Mouse (Mus musculus) lung, adult 18-20 months (tissue): Measurements from ENCODE around the gene Hist1h1c.
A peak's percentile ranks its signal among the peaks of the same experiment; 100 is the strongest.
"Not testable (repeated sequence)": the region's sequence is repeated elsewhere in the genome, so short reads cannot be mapped to it uniquely, and the experiment has no call there.

ENCODE experiments used
- DNase-seq, 2 experiments: peaks; one replicate each; pipeline ENCODE4 v3.0.0; 2022; ENCODE audit warnings: mixed read lengths in 2 of 2

Gene Hist1h1c

DNA sequence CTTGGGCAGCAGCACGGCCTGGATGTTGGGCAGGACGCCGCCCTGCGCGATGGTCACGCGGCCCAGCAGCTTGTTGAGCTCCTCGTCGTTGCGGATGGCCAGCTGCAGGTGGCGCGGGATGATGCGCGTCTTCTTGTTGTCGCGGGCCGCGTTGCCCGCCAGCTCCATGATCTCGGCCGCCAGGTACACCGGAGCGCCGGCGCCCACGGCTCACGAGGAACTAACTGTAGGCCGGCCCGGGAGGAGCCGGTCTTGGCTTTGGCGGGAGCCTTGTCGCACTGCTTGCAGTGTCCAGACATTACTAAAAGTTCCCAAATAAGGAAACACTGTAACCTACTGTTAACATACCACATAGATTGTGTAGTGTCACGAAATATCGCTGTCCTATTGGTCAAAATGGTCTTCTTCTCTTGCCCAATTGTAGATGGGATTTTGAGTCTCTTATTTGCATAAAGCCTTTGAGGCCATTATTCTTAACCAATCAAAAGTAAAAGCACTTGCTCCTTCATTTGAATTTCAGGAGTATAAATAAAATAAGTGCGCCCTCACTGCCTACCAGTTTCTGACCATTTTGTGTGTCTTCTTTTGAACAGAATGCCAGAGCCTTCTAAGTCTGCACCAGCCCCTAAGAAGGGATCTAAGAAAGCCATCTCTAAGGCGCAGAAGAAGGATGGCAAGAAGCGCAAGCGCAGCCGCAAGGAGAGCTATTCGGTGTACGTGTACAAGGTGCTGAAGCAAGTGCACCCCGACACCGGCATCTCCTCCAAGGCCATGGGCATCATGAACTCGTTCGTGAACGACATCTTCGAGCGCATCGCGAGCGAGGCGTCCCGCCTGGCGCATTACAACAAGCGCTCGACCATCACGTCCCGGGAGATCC is 7.8 kb downstream of the Hist1h1c start, which contains the start of gene Hist1h2bb:
Gene Hist1h2bb, plus strand, starts transcription at position 534 of the 880 bp plus-strand sequence.
- peak; percentile 56 to 66 for DNase-seq

DNA sequence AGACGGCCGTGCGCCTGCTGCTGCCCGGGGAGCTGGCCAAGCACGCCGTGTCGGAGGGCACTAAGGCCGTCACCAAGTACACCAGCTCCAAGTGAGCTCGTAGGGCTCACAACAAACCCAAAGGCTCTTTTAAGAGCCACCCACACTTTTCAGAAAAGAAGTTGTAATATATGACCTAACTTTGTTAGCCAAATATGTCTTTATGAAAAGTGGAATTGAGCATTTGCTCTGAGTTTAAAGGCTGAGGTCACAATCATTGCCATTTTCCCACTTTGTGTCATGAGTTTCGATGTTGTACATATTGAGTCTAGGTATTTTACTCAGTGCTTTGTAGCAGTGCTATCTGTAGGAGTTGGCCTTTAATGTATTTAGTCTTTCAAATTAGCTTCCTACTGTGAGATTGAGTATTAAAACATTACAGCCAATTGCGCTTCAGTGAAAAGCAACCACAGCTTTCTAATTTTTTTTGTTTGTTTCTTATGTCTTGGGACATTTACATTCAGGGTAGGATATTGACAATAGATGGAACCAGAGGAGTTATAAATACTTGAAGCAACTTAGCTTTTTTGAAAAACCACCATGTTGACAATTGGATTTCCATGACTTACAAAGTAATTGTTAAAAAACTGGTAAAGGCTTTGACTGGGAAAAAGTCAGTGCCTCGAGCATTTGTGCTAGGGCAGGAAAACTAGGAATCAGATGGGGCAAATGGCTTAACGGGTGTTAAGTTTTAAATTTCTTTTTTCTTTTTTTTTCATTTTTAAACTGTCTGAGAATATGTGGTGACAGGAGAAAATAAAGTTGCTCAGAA is 8.7 kb downstream of the Hist1h1c start:
- no peak for DNase-seq

DNA sequence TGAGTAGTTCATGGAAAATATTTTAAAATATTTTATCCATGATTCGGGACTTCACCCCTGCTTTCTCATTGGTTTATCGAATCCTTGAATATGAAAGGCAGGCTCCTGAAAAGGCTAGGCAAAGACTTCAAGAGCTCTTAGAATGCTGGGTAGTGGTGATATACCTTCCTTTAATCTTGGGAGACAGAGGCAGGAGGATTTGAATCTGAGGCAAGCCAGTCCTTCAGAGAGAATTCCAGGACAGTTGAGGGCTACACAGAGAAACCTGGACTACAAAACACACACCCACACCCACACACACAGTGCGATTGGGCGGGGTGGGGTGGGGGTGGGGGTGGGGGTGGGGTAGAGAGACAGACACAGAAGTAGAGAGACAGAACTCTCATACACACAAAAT is 9.3 kb downstream of the Hist1h1c start:
- DNase-seq, result no peak

DNA sequence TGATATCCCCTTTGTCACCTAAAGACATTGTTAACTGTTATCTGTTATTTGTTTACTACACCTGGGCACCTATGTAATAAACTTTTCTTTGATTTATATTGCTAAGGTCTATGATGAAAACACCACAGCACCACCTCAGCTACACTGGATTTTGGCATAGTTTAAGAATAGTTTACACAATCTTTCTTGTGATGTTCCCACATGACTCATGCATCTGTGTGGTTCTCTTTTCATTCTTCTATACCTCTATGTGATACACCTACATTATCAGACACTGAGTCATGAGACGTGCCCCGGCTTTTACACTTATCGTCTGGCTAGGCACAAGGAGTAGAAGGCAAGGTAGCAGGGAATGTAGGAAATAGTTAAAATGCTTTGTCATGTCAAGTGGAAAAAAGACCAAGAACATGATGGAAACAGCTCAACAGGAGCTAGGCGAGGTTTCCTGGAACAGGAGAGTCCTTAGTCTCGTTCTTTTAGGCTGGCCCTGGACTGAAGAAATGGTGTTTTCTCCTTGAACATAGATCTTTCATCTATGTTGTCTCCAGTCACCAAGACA is 11.0 kb downstream of the Hist1h1c start:
- DNase-seq, result no peak

DNA sequence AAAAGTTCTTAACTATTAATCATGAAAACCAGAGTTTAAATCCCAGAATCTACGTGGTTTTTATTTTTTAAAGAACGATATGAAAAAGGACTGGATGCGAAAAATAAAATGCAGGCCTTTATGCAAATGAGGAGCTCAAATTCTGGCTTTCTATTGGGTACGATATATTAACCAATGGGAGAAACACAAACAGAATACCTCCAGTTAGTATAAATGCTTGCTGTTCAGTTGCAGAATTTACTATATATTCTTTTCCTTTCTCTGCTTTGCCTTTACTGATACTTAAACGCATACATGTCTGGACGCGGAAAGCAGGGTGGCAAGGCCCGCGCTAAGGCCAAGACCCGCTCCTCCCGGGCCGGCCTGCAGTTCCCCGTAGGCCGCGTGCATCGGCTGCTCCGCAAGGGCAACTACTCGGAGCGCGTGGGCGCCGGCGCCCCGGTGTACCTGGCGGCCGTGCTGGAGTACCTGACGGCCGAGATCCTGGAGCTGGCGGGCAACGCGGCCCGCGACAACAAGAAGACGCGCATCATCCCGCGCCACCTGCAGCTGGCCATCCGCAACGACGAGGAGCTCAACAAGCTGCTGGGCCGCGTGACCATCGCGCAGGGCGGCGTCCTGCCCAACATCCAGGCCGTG is 12.3 kb downstream of the Hist1h1c start, which contains the start of gene Hist1h2ab:
Gene Hist1h2ab, plus strand, starts transcription at position 288 of the 639 bp plus-strand sequence.
- not testable (repeated sequence) for DNase-seq

DNA sequence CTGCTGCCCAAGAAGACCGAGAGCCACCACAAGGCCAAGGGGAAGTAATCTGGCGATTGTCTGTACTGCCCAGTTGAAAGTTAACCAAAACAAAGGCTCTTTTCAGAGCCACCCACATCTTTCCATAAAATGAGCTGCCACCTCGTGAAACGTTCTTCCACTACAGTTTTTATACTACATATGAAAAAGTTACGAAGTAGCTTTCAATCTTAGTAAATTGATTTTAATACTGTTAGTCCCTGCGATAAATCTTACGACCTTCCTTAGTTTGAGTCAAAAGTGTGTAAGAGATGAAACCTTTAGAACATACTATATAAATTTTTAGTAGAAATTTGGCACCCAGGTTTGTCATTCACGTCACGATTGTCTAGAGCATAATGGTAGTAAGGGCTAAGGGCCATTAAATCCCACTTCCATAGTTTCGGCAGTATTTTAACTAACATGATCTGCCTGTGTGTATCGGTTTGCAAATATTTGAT is 12.9 kb downstream of the Hist1h1c start:
- DNase-seq, result no peak

DNA sequence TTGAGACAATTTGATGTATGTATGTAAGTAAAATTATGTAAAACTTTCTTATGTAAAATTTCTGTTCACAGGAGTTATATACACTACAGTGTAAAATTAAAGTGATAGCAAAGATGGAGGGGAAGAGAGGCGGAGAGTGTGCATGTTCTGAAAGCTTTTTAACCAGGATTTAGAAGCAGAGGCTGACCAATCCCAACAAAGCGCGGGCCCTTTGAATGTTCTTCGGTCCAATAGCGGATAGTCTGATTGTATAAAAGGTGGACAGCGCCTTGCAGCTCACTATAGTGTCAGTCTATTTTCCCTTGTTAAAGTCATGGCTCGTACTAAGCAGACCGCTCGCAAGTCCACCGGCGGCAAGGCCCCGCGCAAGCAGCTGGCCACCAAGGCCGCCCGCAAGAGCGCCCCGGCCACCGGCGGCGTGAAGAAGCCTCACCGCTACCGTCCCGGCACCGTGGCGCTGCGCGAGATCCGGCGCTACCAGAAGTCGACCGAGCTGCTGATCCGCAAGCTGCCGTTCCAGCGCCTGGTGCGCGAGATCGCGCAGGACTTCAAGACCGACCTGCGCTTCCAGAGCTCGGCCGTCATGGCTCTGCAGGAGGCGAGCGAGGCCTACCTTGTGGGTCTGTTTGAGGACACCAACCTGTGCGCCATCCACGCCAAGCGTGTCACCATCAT is 13.6 kb downstream of the Hist1h1c start, which contains the start of gene Hist1h3b:
Gene Hist1h3b, plus strand, starts transcription at position 201 of the 675 bp plus-strand sequence.
- peak; percentile 72 to 77 for DNase-seq

DNA sequence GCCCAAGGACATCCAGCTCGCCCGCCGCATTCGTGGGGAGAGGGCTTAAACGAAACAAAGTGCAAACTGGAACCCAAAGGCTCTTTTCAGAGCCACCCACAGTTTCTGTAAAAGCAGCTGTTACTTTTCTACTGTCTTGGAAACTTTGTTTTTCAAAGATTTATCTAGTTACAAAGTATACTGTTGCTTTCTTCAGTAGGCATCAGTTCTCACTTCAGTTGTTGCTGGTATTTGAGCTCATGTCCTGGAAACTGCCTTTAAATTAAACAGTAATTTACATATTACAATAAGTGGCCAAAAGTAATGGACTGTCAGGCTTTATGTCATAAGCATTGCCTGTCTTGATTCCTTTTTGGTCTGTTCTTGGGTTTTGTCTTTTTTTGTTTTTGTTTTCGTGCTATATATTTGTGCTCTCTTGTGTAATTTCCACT is 14.1 kb downstream of the Hist1h1c start:
- DNase-seq, result no peak

DNA sequence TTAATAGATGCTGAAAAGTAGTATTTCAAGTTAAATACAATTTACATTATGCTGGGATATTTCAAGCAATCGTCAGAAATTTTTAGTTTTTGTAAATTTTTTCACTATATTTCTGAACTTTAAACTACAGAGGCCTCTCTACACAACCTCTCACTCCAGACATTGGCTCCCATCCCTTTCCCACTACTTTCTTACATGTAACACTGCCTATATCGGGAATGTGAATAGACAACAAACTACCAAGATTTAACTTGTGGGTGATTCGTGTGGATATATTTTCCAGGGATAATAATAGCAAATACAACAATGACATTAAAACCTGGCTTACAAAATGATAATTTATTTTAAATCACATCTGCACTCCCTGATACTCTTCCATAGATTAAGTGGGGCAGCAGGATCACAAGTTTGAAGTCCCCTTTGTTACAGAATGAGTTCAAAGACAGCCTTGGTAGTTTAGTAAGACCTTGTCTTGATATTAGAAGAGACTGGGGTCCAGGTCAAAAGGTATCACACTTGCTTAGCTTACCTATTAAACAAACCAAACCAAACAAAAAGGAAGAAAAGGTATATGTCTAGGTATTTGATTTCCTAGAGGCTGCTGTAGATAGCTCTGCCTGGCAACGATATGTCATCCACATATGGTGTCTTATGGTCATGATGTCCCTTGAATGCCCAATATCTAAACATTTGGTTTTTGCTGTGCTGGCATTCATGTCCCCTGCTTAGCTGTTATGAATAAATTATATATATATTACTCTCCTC is 14.9 kb downstream of the Hist1h1c start:
- no peak for DNase-seq

DNA sequence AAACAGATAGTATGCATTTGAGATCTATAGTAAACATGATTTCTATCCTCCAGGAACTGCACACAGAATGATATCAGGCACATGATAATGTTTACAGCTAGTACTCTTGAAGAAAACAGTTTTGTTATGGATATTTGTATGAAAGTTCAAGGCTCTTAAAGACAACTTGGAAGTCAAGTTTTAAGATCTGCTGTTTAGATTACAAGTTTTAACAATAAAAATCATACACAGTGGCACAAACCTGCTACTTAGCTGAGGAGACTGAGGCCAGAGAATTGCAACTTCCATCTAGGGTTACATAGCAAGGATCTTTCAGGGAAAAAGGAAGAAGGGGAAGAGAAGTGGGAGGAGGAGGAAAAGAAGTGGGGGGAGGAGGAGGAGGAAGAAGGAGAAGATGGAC is 16.4 kb downstream of the Hist1h1c start:
- no peak for DNase-seq

DNA sequence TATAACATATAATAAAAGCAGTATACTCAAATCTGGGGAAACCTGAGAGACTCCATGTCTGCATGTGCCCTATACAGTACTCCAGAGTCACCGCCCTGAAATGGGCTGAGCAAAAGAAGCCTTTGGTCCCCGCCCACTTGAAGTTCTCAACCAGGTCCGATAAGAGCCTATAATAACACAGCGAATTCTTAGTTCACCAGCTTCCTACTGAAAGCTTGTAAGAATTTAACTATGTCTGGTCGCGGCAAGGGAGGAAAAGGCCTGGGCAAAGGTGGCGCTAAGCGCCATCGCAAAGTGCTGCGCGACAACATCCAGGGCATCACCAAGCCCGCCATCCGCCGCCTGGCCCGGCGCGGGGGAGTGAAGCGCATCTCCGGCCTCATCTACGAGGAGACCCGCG is 18.2 kb downstream of the Hist1h1c start, which contains the start of gene Hist1h4b:
Gene Hist1h4b, plus strand, starts transcription at position 224 of the 400 bp plus-strand sequence.
- DNase-seq, result peak; percentile 85 to 92

DNA sequence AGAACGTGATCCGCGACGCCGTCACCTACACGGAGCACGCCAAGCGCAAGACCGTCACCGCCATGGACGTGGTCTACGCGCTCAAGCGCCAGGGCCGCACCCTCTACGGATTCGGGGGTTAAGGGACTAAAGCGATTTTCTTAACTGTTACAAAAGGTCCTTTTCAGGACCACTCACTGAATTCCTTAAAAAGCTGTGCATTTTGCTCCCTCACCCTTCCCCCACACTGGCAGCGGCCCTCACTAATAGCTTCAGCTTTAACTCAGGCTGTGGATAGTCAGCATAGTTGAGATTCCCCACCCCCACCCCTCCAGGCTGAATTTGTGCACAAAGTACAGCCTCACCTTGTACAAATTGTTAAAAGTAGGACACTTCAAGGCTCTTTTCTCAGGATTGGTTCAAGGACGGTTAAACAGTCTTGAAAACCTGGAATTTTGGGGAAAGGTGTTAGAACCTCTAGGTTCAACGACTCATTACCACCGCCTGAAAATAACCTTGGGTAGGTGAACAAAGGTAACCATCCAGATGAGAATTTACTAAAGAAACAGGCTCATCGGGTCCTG is 18.7 kb downstream of the Hist1h1c start:
- DNase-seq, result no peak

DNA sequence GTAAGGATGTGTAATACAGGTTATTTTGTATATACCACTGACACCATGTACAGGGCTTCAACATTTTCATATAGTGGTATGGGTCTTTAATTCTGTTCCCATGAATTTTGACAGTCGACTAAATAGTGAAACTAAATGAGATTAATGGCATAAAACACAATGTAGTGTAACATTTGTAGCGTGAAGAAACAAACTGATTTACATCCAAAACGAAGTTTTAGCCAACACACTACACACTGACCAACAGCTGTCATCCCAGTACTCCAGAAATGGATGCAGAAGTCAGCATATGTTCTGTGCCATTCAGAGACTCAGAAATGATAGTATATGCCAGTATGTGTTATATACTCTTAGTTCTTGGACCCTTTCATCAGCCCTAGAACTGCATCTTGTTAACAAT is 19.3 kb downstream of the Hist1h1c start:
- no peak for DNase-seq

DNA sequence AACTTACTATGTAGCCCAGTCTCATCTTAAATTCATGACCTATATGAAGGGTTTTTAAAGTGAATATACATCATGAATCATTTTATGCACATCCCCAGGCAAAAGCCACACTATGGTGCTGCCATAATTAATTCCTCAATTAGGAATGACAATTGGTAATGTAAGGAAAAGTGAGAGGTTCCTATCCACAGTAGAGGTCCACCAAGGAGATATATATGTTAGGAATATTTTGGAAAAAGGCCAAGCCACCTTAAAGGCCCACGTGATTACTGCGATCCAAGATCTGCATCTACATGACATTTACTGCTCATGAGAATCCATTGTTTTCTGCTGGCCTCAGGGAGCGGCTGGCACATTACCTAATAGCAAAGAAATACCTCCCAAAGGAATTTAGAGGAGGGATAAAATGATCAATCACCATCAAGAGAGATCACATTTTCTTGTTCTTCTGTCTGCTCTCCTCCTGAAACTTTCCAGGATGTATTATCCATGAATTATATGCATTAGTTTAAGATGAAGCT is 20.7 kb downstream of the Hist1h1c start:
- DNase-seq, result no peak

DNA sequence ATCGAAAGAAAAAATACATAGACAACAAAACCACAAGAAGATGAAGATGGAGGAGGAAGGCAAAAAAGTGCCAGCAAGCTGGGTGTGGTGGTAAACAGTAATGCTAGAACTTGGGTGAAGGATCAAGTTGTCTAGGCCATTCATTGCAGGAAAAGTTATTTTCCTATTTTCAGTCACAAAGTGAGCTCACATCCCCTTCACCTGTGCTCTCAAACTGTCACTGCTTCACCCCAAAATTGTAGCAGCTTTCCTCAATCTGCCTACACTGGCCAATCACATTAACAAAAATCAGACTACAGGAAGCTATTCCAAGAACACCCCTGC is 21.3 kb downstream of the Hist1h1c start:
- no peak for DNase-seq

DNA sequence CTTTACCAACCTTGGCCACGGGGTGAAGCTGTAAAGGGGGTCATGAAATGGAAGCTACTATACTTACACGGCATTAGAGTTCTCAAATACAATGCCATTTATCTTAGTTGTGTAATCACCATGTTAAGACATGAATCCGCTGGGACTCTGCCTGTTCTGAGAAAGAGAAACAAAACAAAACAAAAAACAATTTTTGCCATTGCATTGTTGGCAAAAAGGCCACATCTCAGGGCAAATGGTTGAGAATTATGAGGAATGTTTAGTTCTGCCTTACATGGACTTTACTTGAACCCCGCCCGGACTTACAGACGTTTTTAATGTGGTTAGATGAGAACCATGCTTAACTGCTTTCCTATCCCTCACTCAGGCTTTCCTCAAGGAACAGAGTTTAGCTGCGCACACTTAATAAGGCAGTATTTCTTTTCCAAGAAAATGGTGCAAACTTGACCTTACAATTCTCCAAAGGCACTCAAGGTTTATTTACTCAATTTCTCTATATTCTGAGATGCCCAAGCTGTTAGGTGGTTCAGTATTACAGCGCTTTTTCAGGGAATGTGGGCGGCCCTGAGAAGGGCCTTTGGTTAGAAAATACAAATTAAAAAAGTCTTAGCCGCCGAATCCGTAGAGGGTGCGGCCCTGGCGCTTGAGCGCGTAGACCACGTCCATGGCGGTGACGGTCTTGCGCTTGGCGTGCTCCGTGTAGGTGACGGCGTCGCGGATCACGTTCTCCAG is 21.8 kb downstream of the Hist1h1c start:
- DNase-seq, result no peak

DNA sequence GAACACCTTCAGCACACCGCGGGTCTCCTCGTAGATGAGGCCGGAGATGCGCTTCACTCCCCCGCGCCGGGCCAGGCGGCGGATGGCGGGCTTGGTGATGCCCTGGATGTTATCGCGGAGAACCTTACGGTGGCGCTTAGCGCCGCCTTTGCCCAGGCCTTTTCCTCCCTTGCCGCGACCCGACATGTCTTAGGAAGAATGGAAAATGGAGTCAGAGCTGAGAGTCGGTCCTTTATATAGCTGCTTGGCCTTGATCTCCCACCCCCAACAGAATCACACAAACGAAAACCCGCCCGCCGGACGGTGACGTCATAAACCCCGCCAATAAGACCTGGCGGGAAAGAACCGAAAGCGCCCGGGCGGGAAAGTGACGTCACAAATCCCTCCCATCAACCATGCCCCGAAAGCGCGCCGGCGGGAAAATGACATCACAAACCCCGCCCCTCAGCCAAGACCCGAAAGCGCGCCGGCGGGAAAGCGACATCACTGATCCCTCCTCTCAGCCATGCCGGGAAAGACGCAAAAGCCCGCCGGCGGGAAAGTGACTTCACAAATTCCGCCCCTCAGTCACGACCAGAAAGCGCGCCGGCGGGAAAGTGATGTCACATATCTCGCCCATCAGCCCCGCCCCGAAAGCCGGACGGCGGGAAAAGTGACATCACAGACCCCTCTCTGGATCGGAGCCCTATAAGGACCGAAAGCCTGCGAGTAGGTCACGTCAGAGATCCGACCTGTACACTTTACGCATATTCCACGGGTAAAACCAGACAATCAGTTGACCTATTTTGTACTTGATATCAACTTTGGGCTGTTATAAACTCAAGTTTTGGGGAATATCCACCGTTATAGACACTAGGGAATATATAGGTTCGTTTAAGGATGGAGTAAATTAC is 22.6 kb downstream of the Hist1h1c start, which contains the start of gene Hist1h4a:
Gene Hist1h4a, minus strand, starts transcription at position 259 of the 893 bp plus-strand sequence.
- DNase-seq, result peak; percentile 96 to 98
